Mouse (Mus musculus) olfactory bulb, adult 2 months (tissue): ENCODE data around the gene Hoxb1.

Experiments
- CTCF ChIP-seq: fragments of 200-500 bp; IDR thresholded peaks from 2 replicates; pipeline ENCODE4 v1.5.1; 2012; ENCODE audit warnings: low read depth, mild to moderate bottlenecking, low read length, moderate library complexity; ENCODE audit not compliant: insufficient read depth
- POLR2A ChIP-seq: fragments of 200-500 bp; IDR thresholded peaks from 2 replicates; pipeline ENCODE4 v1.6.1; 2012; ENCODE audit warnings: mild to moderate bottlenecking, low read depth, low read length, moderate library complexity; ENCODE audit not compliant: insufficient read depth

DNA sequence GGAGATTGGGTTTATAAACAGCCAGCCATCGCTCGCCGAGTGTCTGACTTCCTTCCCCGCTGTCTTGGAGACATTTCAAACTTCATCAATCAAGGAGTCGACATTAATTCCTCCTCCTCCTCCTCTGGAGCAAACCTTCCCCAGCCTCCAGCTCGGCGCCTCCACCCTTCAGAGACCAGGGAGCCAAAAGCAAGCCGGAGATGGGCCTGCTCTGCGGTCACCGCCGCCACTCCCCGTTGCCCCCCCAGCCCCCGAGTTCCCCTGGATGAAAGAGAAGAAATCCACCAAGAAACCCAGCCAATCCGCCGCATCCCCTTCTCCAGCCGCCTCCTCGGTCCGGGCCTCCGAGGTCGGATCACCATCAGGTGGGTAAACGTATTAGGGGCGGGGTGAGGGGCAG lies 13.7 kb upstream of the Hoxb1 start:
- TF ChIP-seq CTCF (no peak), POLR2A (no peak)
